Mouse (Mus musculus) liver (tissue): Measurements from ENCODE around the gene Slc36a2.

ENCODE experiments used
- DNase-seq: peaks from one replicate; pipeline ENCODE4 v3.0.0-alpha.2; 2020; ENCODE audit warnings: mixed read lengths

Slc36a2 gene

GRCm38 (mm10) chr11:55184733-55185291, at the start of gene Slc36a2:
Gene Slc36a2 (minus strand): TSS chr11:55185077.
- DNase-seq: peak; percentile 45

- no peak for DNase-seq
These were observed 49.4 kb upstream of the Slc36a2 start for GRCm38 (mm10) chr11:55234288-55234687.

- no peak for DNase-seq
These were observed 46.2 kb upstream of the Slc36a2 start for GRCm38 (mm10) chr11:55231034-55231433.

- DNase-seq: no peak
These were observed 36.4 kb upstream of the Slc36a2 start for GRCm38 (mm10) chr11:55221306-55221705.

GRCm38 (mm10) chr11:55218473-55218872, 33.6 kb upstream of the Slc36a2 start:
- DNase-seq: no peak

- DNase-seq: no peak
These were observed 33.0 kb upstream of the Slc36a2 start for GRCm38 (mm10) chr11:55217880-55218279.

GRCm38 (mm10) chr11:55217418-55217817, 32.5 kb upstream of the Slc36a2 start:
- peak; percentile 27 for DNase-seq

- no peak for DNase-seq
These were observed 32.0 kb upstream of the Slc36a2 start for GRCm38 (mm10) chr11:55216830-55217229.

- no peak for DNase-seq
These were observed 31.2 kb upstream of the Slc36a2 start for GRCm38 (mm10) chr11:55216061-55216460.

- DNase-seq: no peak
These were observed 30.1 kb upstream of the Slc36a2 start for GRCm38 (mm10) chr11:55214978-55215377.

GRCm38 (mm10) chr11:55214161-55214560, 29.3 kb upstream of the Slc36a2 start:
- no peak for DNase-seq

GRCm38 (mm10) chr11:55213518-55213917, 28.6 kb upstream of the Slc36a2 start:
- no peak for DNase-seq

- DNase-seq: no peak
These were observed 24.9 kb upstream of the Slc36a2 start for GRCm38 (mm10) chr11:55209626-55210353.

GRCm38 (mm10) chr11:55209032-55209431, 24.2 kb upstream of the Slc36a2 start:
- no peak for DNase-seq

- DNase-seq: no peak
These were observed 23.3 kb upstream of the Slc36a2 start for GRCm38 (mm10) chr11:55208001-55208690.

GRCm38 (mm10) chr11:55204602-55205001, 19.7 kb upstream of the Slc36a2 start:
- DNase-seq: peak; percentile 28

- peak; percentile 96 for DNase-seq
These were observed 19.3 kb upstream of the Slc36a2 start, which contains the start of gene Slc36a1 for GRCm38 (mm10) chr11:55204159-55204596. Gene Slc36a1 (plus strand): TSS chr11:55204350.

GRCm38 (mm10) chr11:55197740-55198510, 13.0 kb upstream of the Slc36a2 start:
- DNase-seq: peak; percentile 31

GRCm38 (mm10) chr11:55197086-55197485, 12.2 kb upstream of the Slc36a2 start:
- DNase-seq: no peak

- no peak for DNase-seq
These were observed 5.3 kb upstream of the Slc36a2 start for GRCm38 (mm10) chr11:55190216-55190615.

GRCm38 (mm10) chr11:55187777-55188176, 2.9 kb upstream of the Slc36a2 start:
- no peak for DNase-seq

GRCm38 (mm10) chr11:55187292-55187691, 2.4 kb upstream of the Slc36a2 start:
- DNase-seq: no peak

GRCm38 (mm10) chr11:55184246-55184645, 631 bp downstream of the Slc36a2 start:
- DNase-seq: no peak
